Mouse (Mus musculus) brain, embryonic 14.5 days (tissue): Measurements from ENCODE around the gene Vmn1r148. TPM values are rescaled to one million over a fixed set of nuclear protein-coding genes. Genes with fewer than 3 reads are reported as not detected.
"Not testable (repeated sequence)": the region's sequence is repeated elsewhere in the genome, so short reads cannot be mapped to it uniquely, and the experiment has no call there.

Experiments used
- DNase-seq: peaks from one replicate; pipeline ENCODE4 v3.0.0-alpha.2; 2011; ENCODE audit warnings: low read depth
- polyA plus RNA-seq: library from polyadenylated mRNA; depleted of rRNA; stranded (reverse); fragments of >200 nt; gene quantifications from 2 replicates; pipeline ENCODE4 v1.2.3, GENCODE M21; 2012; rRNA removed

The Vmn1r148 gene
- polyA plus RNA-seq: not detected in 2 replicates

- not testable (repeated sequence) for DNase-seq
Measured at GRCm38 (mm10) chr7:22413283-22413682, at the start of gene Vmn1r148. TSS of gene Vmn1r148 (plus strand) at chr7:22413583.

DNA sequence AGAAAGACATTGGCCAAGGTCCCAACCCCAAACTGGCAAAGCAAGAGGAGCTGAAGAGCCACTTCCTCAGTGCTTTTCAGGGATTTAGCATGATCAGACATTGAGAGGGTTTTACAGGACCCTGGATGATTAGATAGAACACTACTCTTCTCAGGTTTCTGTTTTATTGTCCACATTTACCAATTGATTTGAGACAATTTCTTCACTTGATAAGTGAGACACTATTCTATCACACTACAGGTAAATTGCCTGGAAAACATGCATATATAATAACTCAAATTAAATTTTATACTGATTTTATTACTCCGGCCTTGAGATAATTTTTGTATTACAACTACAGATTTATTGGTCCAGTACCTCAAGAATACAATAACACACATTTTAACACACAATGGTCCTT, 42.4 kb upstream of the Vmn1r148 start, which contains the start of gene Gm8660:
TSS of gene Gm8660 (minus strand) at position 101 of the 400 bp plus-strand sequence.
- DNase-seq: not testable (repeated sequence)

DNA sequence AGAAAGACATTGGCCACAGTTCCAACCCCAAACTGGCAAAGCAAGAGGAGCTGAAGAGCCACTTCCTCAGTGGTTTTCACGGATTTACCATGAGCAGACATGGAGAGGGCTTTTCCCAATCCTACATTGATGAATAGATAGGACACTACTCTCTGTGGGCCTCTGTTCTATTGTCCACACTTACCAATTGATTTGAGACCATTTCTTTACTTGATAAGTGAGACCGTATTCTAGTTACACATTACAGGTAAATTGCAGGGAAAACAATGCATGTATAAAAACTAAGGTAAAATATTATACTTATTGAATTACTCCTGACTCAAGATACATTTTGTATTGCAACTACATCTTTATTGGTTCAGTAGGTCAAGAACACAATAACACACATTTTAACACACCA, 24.7 kb downstream of the Vmn1r148 start, which contains the start of gene Vmn1r149:
TSS of gene Vmn1r149 (minus strand) at position 101 of the 400 bp plus-strand sequence.
- DNase-seq: not testable (repeated sequence)

DNA sequence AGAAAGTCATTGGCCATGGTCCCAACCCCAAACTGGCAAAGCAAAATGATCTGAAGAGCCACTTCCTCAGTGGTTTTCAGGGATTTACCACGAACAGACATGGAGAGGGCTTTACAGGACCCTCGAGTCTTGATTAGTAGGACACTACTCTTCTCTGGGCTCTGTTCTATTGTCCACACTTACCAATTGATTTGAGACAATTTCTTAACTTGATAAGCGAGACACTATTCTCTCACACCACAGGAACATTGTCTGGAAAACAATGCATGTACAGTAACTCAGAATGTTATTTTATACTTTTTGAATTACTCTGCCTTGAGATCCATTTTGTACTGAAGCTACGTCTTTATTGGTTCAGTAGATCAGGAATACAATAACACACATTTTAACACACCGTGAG, 50.6 kb downstream of the Vmn1r148 start, which contains the start of gene Gm10665:
TSS of gene Gm10665 (minus strand) at position 101 of the 400 bp plus-strand sequence.
- not testable (repeated sequence) for DNase-seq

Other genes starting within 250 kb of the Vmn1r148 start
- not detected in 2 replicates for gene Vmn1r142, start 249.5 kb upstream of the Vmn1r148 start, polyA plus RNA-seq
- not detected in 2 replicates for gene Vmn1r143, start 224.2 kb upstream of the Vmn1r148 start, polyA plus RNA-seq
- not detected in 2 replicates for gene Gm8653, start 212.3 kb upstream of the Vmn1r148 start, polyA plus RNA-seq
- not detected in 2 replicates for gene Gm8453, start 184.1 kb upstream of the Vmn1r148 start, polyA plus RNA-seq
- not detected in 2 replicates for gene Gm4187, start 83.9 kb upstream of the Vmn1r148 start, polyA plus RNA-seq
- gene Gm8660, start 42.5 kb upstream of the Vmn1r148 start, polyA plus RNA-seq: not detected in 2 replicates
- gene Vmn1r149, start 24.6 kb downstream of the Vmn1r148 start, polyA plus RNA-seq: not detected in 2 replicates
- not detected in 2 replicates for gene Gm10665, start 50.5 kb downstream of the Vmn1r148 start, polyA plus RNA-seq
- gene Vmn1r151, start 86.1 kb downstream of the Vmn1r148 start, polyA plus RNA-seq: not detected in 2 replicates
- gene Vmn1r152, start 109.4 kb downstream of the Vmn1r148 start, polyA plus RNA-seq: not detected in 2 replicates
- gene Gm8677, start 121.3 kb downstream of the Vmn1r148 start, polyA plus RNA-seq: not detected in 2 replicates
- gene Gm4201, start 151.8 kb downstream of the Vmn1r148 start, polyA plus RNA-seq: not detected in 2 replicates
- gene Gm4565, start 174.5 kb downstream of the Vmn1r148 start, polyA plus RNA-seq: not detected in 2 replicates
- gene Vmn1r155, start 244.4 kb downstream of the Vmn1r148 start, polyA plus RNA-seq: not detected in 2 replicates